ENCODE assay signal across 19 mouse cellular contexts in the genomic region with DNA sequence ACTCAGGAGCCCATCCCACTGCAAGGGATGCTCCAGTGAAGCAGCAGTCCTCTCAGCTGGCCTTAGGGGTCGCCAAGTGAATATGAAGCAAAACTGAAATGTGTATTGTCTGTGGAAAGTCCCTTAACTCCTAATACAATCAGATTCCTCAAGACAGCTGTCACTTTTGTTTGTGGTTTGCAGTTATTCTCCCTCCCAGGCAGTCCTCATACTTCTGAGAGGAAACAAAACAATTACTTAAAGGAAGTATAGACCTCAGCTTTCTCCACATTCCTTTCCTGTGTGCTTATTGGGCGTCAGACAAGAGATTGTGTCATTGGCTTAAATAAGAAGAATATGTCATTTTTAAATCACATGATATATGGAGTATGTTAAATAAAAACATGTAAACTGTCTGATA. TPM values are rescaled to one million over a fixed set of nuclear protein-coding genes. Genes with fewer than 3 reads are reported as not detected.
DNase-seq lines count a peak whose midpoint lies in the region; ATAC-seq and TF ChIP-seq lines count a peak whose summit lies in the region.
"Had no signal": no experiment of that assay in that cellular context is flagged by ENCODE, and none has a peak within 500 bp of the region (broad histone marks: within the 10 kb centered on the region; RNA-seq: fewer than 3 reads in every experiment).

No protein-coding gene starts in this region.

- no peaks in the 10 kb centered on the region for H3K79me2 ChIP-seq in myocyte (ENCODE audit: control insufficient read depth, insufficient read depth)

- H3K4me3 ChIP-seq in heart, embryonic 14.5 days (ENCODE audit: control insufficient read depth in 1 of 2, insufficient read depth in 1 of 2, low read depth in 1 of 2, low read length in 2 of 2) = no peak overlapping the region
- no peak overlapping the region for H3K4me3 ChIP-seq in myocyte
- H3K4me3 ChIP-seq in midbrain, embryonic 15.5 days = no peak overlapping the region
- no peak overlapping the region for H3K4me3 ChIP-seq in hindbrain, embryonic 16.5 days (ENCODE audit: low read length)
- H3K4me3 ChIP-seq: embryonic facial prominence, embryonic 15.5 days had no signal

- H3K9me3 ChIP-seq in heart, embryonic 14.5 days (ENCODE audit: control insufficient read depth, low read length) = no peaks in the 10 kb centered on the region
- no peaks in the 10 kb centered on the region for H3K9me3 ChIP-seq in midbrain, embryonic 15.5 days
- no peaks in the 10 kb centered on the region for H3K9me3 ChIP-seq in hindbrain, embryonic 16.5 days (ENCODE audit: control insufficient read depth, low read length)
- H3K9me3 ChIP-seq: embryonic facial prominence, embryonic 15.5 days had no signal

- TF ChIP-seq POLR2A in myocyte (IDR thresholded peaks at IDR 0.05; ENCODE audit: insufficient read length, low read depth) = no peak

- no peak overlapping the region for H3ac ChIP-seq in myocyte (ENCODE audit: control insufficient read depth, insufficient read length)

- no peaks in the 10 kb centered on the region for H3K27me3 ChIP-seq in heart, embryonic 14.5 days (ENCODE audit: control insufficient read depth, insufficient read depth, low read length)
- no peaks in the 10 kb centered on the region for H3K27me3 ChIP-seq in myocyte (ENCODE audit: control insufficient read depth, insufficient read depth, insufficient read length)
- H3K27me3 ChIP-seq in midbrain, embryonic 15.5 days (replicated peaks) = no peaks in the 10 kb centered on the region
- no peaks in the 10 kb centered on the region for H3K27me3 ChIP-seq in hindbrain, embryonic 16.5 days (replicated peaks; ENCODE audit: control insufficient read depth, insufficient read depth, low read length)
- H3K27me3 ChIP-seq: embryonic facial prominence, embryonic 15.5 days had no signal

- H3K4me1 ChIP-seq in heart, embryonic 14.5 days (ENCODE audit: control insufficient read depth in 2 of 2, insufficient read depth in 2 of 2, low read length in 2 of 2) = peaks cover 0 to 19% of the 10 kb centered on the region in 2 experiments; a peak in 3 of 4 replicates
- no peaks in the 10 kb centered on the region for H3K4me1 ChIP-seq in midbrain, embryonic 15.5 days
- no peaks in the 10 kb centered on the region for H3K4me1 ChIP-seq in hindbrain, embryonic 16.5 days (ENCODE audit: control insufficient read depth, insufficient read depth, low read depth, low read length)
- H3K4me1 ChIP-seq: embryonic facial prominence, embryonic 15.5 days had no signal

- H3K27ac ChIP-seq in heart, embryonic 14.5 days (replicated peaks in 1 of 2; ENCODE audit: control insufficient read depth in 1 of 2, insufficient read depth in 1 of 2, low read depth in 2 of 2, low read length in 2 of 2) = peak overlapping the region; percentile 27 to 44; a peak in 3 of 4 replicates
- no peak overlapping the region for H3K27ac ChIP-seq in midbrain, embryonic 15.5 days
- no peak overlapping the region for H3K27ac ChIP-seq in hindbrain, embryonic 16.5 days (ENCODE audit: low read depth, low read length)
- H3K27ac ChIP-seq: embryonic facial prominence, embryonic 15.5 days; liver, embryonic 14.5 days had no signal

- no peak overlapping the region for H3K4me2 ChIP-seq in heart, embryonic 14.5 days (ENCODE audit: low read length)
- H3K4me2 ChIP-seq in myocyte (ENCODE audit: low read depth) = peak overlapping the region; percentile 56
- no peak overlapping the region for H3K4me2 ChIP-seq in midbrain, embryonic 15.5 days
- H3K4me2 ChIP-seq in hindbrain, embryonic 16.5 days (ENCODE audit: low read length) = no peak overlapping the region
- H3K4me2 ChIP-seq: embryonic facial prominence, embryonic 15.5 days had no signal

- H3K9ac ChIP-seq in heart, embryonic 14.5 days (ENCODE audit: low read length) = no peak overlapping the region
- no peak overlapping the region for H3K9ac ChIP-seq in midbrain, embryonic 15.5 days
- H3K9ac ChIP-seq in hindbrain, embryonic 16.5 days (ENCODE audit: low read depth, low read length) = no peak overlapping the region
- H3K9ac ChIP-seq: embryonic facial prominence, embryonic 15.5 days; liver, embryonic 14.5 days had no signal

- DNase-seq in heart, adult 18-20 months = no peak
- DNase-seq in A20 (ENCODE audit: low read depth, low spot score) = peak; percentile 73
- peak; percentile 19 for DNase-seq in c-Kit-positive CD71-negative TER-119-negative erythroid progenitor cells, embryonic 14.5 days (ENCODE audit: low read depth)
- DNase-seq in urinary bladder, postnatal 25 days (ENCODE audit: low spot score) = no peak
- DNase-seq: cerebellum, adult 11-12 months; gastrocnemius, postnatal 14 days; heart, postnatal 14 days; kidney, adult 9 months; lung, postnatal 36 days; retina, postnatal 1 day; thymus, postnatal 36 days had no signal

- WGBS in heart, embryonic 14.5 days = 45% methylated on average over 2 of the region's 2 CpGs
- WGBS in midbrain, embryonic 15.5 days = 66% methylated on average over 2 of the region's 2 CpGs
- WGBS in hindbrain, embryonic 16.5 days = 80% methylated on average over 2 of the region's 2 CpGs

- H3K36me3 ChIP-seq in heart, embryonic 14.5 days (ENCODE audit: control insufficient read depth, insufficient read depth, low read length) = peaks cover 63% of the 10 kb centered on the region
- peaks cover 3% of the 10 kb centered on the region for H3K36me3 ChIP-seq in myocyte (ENCODE audit: control insufficient read depth, insufficient read depth)
- peaks cover 15% of the 10 kb centered on the region for H3K36me3 ChIP-seq in midbrain, embryonic 15.5 days (replicated peaks)
- peaks cover 19% of the 10 kb centered on the region for H3K36me3 ChIP-seq in hindbrain, embryonic 16.5 days (ENCODE audit: control insufficient read depth, insufficient read depth, low read length)

- ATAC-seq in heart, embryonic 14.5 days (ENCODE audit: insufficient number of reproducible peaks, insufficient read depth, low FRiP score, low read depth) = no peak
- no peak for ATAC-seq in midbrain, embryonic 15.5 days (replicated peaks)
- no peak for ATAC-seq in hindbrain, embryonic 16.5 days
- ATAC-seq: inflammation-experienced regulatory T-cells, adult 6 months; midbrain, embryonic 16.5 days had no signal

TF ChIP-seq in myocyte, 11 proteins besides CTCF, POLR2A, EP300 and RAD21:
- TF ChIP-seq REST (IDR thresholded peaks at IDR 0.05; ENCODE audit: insufficient read depth, insufficient read length) = no peak
- TF ChIP-seq CEBPB (IDR thresholded peaks at IDR 0.05; ENCODE audit: insufficient read depth, poor library complexity, severe bottlenecking) = no peak
- TF ChIP-seq MAX (IDR thresholded peaks at IDR 0.05; ENCODE audit: low read depth) = no peak
- peak in 1 of 3 experiments; percentile 8 for TF ChIP-seq MYOG (IDR thresholded peaks at IDR 0.05; ENCODE audit: control insufficient read depth in 1 of 3, insufficient read depth in 1 of 3, insufficient read length in 2 of 3, low read depth in 2 of 3)
- TF ChIP-seq E2F4 (IDR thresholded peaks at IDR 0.05; ENCODE audit: insufficient read depth) = no peak
- no peak for TF ChIP-seq MYOD1 (IDR thresholded peaks at IDR 0.05; ENCODE audit: control insufficient read depth in 1 of 3, insufficient read length in 2 of 3, low read depth in 2 of 3)
- TF ChIP-seq USF1 (IDR thresholded peaks at IDR 0.05; ENCODE audit: low read depth) = no peak

RNA-seq across cellular contexts. Expression of gene Cyb561, which starts 51.6 kb away (rescaled TPM):
- polyA plus RNA-seq in heart, embryonic 14.5 days (2014; fragmentation: Nextera tagmentation; extraction: Ambion mirVana) = 4.7 and 5.5 TPM in 2 replicates
- 1 to 10 TPM; 6.9 to 9.0 TPM for total RNA-seq in heart, adult 18-20 months (2021)
- polyA plus RNA-seq in myocyte (2012; fragmentation: generic; extraction: Trizol) = 1.5 TPM
- polyA plus RNA-seq in midbrain, embryonic 15.5 days (2015; fragmentation: Nextera tagmentation; extraction: Ambion mirVana) = 70.2 and 70.5 TPM in 2 replicates
- polyA plus RNA-seq in hindbrain, embryonic 16.5 days (2015; fragmentation: Nextera tagmentation; extraction: Ambion mirVana) = 63.8 and 65.4 TPM in 2 replicates

Comparison
In these comparisons a context has a peak if more than half of its experiments do, and no peak if none do; other contexts are left out.
1. H3K27ac ChIP-seq: peak in heart, embryonic 14.5 days (2 of 2); none in midbrain, embryonic 15.5 days (single experiment) and hindbrain, embryonic 16.5 days (single experiment).
2. DNase-seq: peak in A20 (single experiment) and c-Kit-positive CD71-negative TER-119-negative erythroid progenitor cells, embryonic 14.5 days (single experiment); none in heart, adult 18-20 months (0 of 2) and urinary bladder, postnatal 25 days (single experiment).
3. RNA of gene Cyb561, which starts 51.6 kb away (polyA plus RNA-seq): 70.2 to 70.5 TPM in midbrain, embryonic 15.5 days and 63.8 to 65.4 TPM in hindbrain, embryonic 16.5 days; 4.7 to 5.5 TPM in heart, embryonic 14.5 days and 1.5 TPM in myocyte (single experiment); every median in the first group is over 10 times any median in the second.